Mouse (Mus musculus) midbrain, embryonic 12.5 days (tissue): ENCODE results near the gene Mettl24. TPM values are rescaled to one million over a fixed set of nuclear protein-coding genes. Genes with fewer than 3 reads are reported as not detected.

Experiments
- polyA plus RNA-seq: library from polyadenylated mRNA; unstranded; fragments of >200 nt; fragmentation: Nextera tagmentation; extraction: Ambion mirVana; gene quantifications from 2 replicates; pipeline ENCODE4 v1.2.1, GENCODE M21; 2016

Gene Mettl24
- polyA plus RNA-seq, 1 experiment from 2014 or later, result 0.91 TPM

Other genes with a start within 250 kb of the Mettl24 start
- not detected in 2 replicates for gene Slc22a16, start 112.9 kb upstream of the Mettl24 start, polyA plus RNA-seq
- gene Ddo, start 53.3 kb upstream of the Mettl24 start, polyA plus RNA-seq, result 0.18 and 0.37 TPM in 2 replicates
- 38.3 and 38.6 TPM in 2 replicates for gene Cdc40, start 200.0 kb downstream of the Mettl24 start, polyA plus RNA-seq
- gene Wasf1, start 200.2 kb downstream of the Mettl24 start, polyA plus RNA-seq, result 74.8 and 85.0 TPM in 2 replicates